Mouse (Mus musculus): ENCODE data around the gene Tpi1. TPM values are rescaled to one million over a fixed set of nuclear protein-coding genes. Genes with fewer than 3 reads are reported as not detected.
"Not testable (repeated sequence)": the region's sequence is repeated elsewhere in the genome, so short reads cannot be mapped to it uniquely, and the experiment has no call there.

The Tpi1 gene
- total RNA-seq, 4 experiments from 2014 or later = 448 to 531 (median 475) TPM

GRCm38 (mm10) chr6:124831199-124831598 lies 17.1 kb upstream of the Tpi1 start:
- not testable (repeated sequence) for DNase-seq

GRCm38 (mm10) chr6:124829799-124830700 lies 16.0 kb upstream of the Tpi1 start:
- peak; percentile 93 for DNase-seq

- peak; percentile 99 for DNase-seq
These were observed 15.0 kb upstream of the Tpi1 start, which contains the start of the genes Usp5 and Cdca3 for GRCm38 (mm10) chr6:124828868-124829798. Gene Usp5 (minus strand): TSS chr6:124829484. Gene Cdca3 (plus strand): TSS chr6:124829547.

- DNase-seq = peak; percentile 65
These were observed 14.1 kb upstream of the Tpi1 start for GRCm38 (mm10) chr6:124828101-124828592.

- DNase-seq = no peak
These were observed 8.0 kb upstream of the Tpi1 start for GRCm38 (mm10) chr6:124822049-124822448.

GRCm38 (mm10) chr6:124820891-124821290 lies 6.8 kb upstream of the Tpi1 start:
- DNase-seq = no peak

- no peak for DNase-seq
These were observed 3.9 kb upstream of the Tpi1 start for GRCm38 (mm10) chr6:124817971-124818370.

GRCm38 (mm10) chr6:124817563-124817962 lies 3.5 kb upstream of the Tpi1 start:
- DNase-seq = no peak

- no peak for DNase-seq
These were observed 3.0 kb upstream of the Tpi1 start for GRCm38 (mm10) chr6:124817125-124817524.

- DNase-seq = no peak
These were observed 2.5 kb upstream of the Tpi1 start for GRCm38 (mm10) chr6:124816611-124817010.

GRCm38 (mm10) chr6:124814858-124815774 lies 1.0 kb upstream of the Tpi1 start:
- DNase-seq = no peak

- DNase-seq = no peak
These were observed 352 bp upstream of the Tpi1 start for GRCm38 (mm10) chr6:124814448-124814847.

GRCm38 (mm10) chr6:124813496-124813895 lies 600 bp downstream of the Tpi1 start:
- peak; percentile 58 for DNase-seq

GRCm38 (mm10) chr6:124812848-124813247 lies 1.2 kb downstream of the Tpi1 start:
- DNase-seq = no peak

GRCm38 (mm10) chr6:124811701-124812560 lies 2.2 kb downstream of the Tpi1 start:
- DNase-seq = no peak

- DNase-seq = no peak
These were observed 2.8 kb downstream of the Tpi1 start for GRCm38 (mm10) chr6:124811403-124811665.

GRCm38 (mm10) chr6:124810566-124811402 lies 3.3 kb downstream of the Tpi1 start:
- DNase-seq = not testable (repeated sequence)

GRCm38 (mm10) chr6:124809775-124810538 lies 4.1 kb downstream of the Tpi1 start:
- DNase-seq = no peak
